Mouse (Mus musculus): ENCODE measurements around the gene Lhx6.

The Lhx6 gene

DNA sequence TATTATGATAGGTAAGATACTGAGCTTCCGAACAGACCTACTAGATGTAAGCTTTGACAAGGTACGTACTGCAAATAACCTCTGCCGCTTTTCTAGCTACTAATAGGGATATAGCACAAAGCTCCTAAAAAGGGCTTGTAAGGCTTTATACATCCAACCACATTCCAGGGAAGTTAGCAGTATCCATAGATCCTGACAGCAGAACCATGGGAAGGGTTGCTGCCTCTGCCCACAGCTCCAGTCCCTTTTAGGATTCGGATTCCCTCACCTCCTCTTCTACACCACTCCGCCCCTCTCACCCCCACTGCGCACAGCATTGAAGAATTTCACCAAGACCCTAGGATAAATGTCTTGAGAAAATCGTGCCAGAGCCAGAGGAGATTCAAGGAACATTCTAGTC, 11.9 kb downstream of the Lhx6 start:
- no peak for DNase-seq (ENCODE audit: low spot score)

DNA sequence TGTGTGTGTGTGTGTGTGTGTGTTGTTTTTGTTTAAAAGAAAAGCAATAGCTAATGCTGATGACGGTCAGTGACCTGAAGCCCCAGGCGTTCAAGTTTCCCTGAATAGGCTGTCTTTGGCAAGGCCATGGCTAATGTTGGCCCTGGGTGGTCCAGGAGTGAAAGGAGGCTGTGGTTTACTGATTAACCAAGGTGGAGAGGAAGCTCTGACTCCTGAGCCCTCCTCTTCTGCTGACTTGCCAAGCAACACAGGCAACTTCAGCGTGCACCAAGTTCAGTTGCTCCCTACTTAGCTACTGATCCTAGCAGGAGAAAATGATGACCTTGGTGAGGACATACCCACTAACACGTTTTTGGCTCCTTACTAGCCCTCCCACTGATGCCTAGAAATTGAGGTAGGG, 12.5 kb downstream of the Lhx6 start:
- DNase-seq (ENCODE audit: low spot score), result no peak

- peak; percentile 59 for DNase-seq (ENCODE audit: low spot score)
These were observed 14.1 kb downstream of the Lhx6 start for GRCm38 (mm10) chr2:36090853-36091741.

DNA sequence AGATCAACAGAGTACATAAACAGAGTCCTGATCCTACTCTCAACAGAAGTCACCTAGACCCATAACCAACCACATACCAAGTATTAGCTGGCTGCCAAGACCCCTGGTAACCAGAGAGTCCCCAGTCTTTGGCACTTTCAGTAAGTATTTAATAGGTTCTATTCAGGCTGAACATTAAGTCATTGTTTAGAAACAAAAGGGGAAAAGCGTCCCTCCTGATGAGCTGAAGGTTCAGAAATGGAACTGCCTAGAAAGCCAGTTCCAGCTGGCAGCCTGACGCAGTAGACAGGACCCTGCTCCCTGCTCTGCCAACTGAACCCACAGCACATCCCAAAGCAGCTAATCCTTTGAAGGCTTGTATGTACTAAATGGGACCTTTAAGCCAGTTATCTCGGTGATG, 16.0 kb downstream of the Lhx6 start:
- DNase-seq (ENCODE audit: low spot score), result no peak

DNA sequence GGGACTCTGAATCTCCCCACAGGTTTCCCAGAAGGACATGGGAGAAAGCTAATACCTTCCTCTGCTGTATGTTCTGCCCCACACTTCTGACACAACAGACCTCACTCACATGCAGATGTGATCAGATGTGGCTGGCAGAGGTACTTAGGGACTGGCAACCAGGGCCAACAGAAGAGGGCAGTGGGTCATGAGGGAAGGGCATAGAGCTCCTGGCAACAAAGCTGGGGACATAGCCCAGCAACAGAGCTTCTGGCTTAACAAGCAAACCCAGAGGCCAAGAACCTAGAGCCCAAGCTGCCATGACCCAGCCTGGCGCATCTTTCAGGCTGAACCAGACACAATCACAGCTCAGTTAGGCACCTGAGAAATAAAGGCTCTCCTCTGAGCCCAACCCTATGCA, 20.2 kb downstream of the Lhx6 start:
- no peak for DNase-seq (ENCODE audit: low spot score)

DNA sequence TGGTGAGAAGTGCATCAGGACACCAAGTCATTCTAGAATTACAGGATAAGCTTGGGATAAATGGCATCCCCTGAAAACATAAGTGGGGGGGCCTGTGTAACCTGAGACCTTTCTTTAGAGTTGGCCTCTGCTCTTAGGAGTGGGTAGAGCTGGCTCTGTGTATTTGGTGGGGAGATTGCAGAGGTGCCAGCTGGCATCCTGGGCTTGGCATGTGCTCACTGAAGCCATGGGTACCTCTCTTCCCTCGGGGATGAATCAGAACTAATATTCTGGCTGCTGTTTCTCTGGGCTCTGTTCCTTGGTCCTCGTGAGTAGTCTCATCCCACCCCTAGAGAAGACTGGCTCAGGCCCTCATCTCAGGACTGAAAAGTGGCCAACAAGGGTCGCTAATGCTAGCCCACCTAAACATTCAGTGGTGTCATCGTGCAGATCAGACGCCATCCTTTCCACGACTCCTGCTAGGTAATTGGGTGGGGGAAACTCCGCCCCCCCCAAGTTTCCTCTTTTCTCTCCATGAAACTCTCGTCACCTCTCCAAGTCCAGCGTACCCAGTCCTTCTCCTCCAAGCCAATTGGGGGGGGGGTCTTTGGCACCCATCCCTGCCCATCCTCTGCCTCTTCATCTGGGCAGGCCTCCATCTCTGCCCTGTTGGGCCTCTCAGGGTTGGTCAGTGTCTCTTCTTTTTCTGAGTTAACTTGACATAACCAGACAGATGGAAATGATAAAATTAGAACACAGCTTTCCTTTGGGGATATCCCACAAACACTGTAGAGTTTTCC, 22.2 kb downstream of the Lhx6 start:
- DNase-seq (ENCODE audit: low spot score), result no peak

- DNase-seq (ENCODE audit: low spot score), result no peak
These were observed 23.8 kb downstream of the Lhx6 start for GRCm38 (mm10) chr2:36081446-36081845.

GRCm38 (mm10) chr2:36077160-36077761, 27.9 kb downstream of the Lhx6 start:
- DNase-seq (ENCODE audit: low spot score), result no peak

DNA sequence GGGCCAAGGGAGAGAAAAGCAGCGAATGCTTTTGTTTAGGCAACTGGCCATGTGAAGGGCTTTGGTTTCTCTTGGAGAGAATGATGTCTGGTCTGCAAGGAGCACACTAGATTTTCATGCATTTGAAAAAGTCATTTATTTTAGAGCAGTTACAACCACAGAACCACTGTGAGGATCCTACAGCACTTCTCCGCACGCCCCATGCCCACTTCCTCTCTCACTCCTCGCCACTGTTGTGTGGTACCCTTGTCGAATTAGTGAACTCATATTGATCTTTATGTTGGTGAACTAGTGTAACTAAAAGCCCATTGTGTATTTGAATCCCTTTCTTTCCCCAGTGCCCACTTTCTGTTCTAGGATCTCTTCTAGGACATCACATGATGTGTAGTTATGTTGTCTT, 30.0 kb downstream of the Lhx6 start:
- no peak for DNase-seq (ENCODE audit: low spot score)

GRCm38 (mm10) chr2:36073781-36074180, 31.4 kb downstream of the Lhx6 start:
- DNase-seq (ENCODE audit: low spot score), result no peak

DNA sequence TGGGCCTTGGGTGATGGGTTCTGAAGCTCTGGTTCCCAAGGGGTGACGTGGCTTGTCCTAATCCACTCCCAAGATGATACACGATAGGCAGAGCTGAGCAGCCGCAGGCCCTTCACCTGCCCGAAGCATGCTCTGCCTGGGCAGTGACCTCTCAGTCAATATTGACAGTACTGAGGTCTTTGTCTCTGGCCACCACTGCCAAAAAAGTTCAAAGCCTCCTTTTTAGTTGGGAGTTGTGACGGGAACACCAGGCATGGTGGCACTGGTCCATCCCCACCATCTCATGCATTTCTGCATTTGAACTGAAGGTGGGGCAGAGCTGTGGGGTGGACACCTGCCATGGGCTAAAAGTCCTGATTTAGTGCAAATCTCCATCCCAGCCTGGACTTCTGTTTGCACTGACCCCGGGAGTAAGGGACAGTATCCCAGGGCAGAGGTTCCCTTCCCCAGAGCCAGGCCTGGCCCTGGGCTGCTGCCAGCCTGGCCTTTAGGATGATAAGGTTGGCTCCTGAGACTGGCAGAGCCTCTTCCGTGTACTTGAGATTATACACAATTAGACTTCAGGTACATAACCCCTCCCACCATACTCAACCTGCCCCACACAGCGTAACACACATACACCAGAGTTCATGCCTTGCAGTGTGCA, 33.4 kb downstream of the Lhx6 start:
- DNase-seq (ENCODE audit: low spot score), result no peak

DNA sequence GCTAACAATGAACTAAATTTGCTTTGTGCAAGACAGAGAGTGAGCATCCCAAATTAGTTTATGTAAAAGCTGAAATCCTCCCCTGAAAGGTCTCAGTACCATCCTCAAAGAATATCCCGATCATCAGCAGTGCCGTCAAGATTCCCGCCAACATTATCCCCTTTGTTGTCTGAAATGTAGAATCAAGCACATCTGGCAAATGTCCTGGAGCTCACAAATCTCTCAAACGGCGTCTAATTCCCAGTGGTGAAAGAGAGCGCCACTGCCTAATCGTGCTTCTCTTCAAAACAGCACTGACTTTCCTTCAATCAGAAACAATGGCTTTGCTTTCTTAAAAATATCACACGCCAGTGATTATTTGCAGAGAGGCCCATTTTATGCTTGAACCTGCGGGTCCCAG, 38.1 kb downstream of the Lhx6 start:
- no peak for DNase-seq (ENCODE audit: low spot score)

- DNase-seq (ENCODE audit: low spot score), result no peak
These were observed 43.8 kb downstream of the Lhx6 start for GRCm38 (mm10) chr2:36061409-36061808.

DNA sequence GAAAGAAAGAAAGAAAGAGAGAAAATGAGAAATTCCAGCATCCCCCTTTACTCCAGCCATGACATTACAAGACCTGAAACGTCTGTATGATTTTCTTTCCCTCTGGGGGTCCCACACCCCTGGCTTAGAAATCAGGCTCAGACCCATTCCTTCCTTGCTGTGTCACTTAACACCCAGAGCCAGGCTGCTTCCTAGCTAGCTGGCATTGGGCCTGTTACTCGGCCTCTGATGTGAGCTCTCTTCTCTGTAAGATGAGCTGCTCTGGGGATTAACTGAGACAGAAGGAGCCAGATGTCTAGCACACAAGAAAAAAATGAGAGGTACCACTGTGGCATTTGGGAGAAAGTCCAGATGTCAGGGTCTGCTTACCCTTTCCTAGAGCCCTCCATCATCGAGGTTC, 49.0 kb downstream of the Lhx6 start:
- no peak for DNase-seq (ENCODE audit: low spot score)

GRCm38 (mm10) chr2:36053249-36053648, 52.0 kb downstream of the Lhx6 start:
- DNase-seq (ENCODE audit: low spot score), result no peak

GRCm38 (mm10) chr2:36049567-36049954, 55.6 kb downstream of the Lhx6 start:
- no peak for DNase-seq (ENCODE audit: low spot score)

DNA sequence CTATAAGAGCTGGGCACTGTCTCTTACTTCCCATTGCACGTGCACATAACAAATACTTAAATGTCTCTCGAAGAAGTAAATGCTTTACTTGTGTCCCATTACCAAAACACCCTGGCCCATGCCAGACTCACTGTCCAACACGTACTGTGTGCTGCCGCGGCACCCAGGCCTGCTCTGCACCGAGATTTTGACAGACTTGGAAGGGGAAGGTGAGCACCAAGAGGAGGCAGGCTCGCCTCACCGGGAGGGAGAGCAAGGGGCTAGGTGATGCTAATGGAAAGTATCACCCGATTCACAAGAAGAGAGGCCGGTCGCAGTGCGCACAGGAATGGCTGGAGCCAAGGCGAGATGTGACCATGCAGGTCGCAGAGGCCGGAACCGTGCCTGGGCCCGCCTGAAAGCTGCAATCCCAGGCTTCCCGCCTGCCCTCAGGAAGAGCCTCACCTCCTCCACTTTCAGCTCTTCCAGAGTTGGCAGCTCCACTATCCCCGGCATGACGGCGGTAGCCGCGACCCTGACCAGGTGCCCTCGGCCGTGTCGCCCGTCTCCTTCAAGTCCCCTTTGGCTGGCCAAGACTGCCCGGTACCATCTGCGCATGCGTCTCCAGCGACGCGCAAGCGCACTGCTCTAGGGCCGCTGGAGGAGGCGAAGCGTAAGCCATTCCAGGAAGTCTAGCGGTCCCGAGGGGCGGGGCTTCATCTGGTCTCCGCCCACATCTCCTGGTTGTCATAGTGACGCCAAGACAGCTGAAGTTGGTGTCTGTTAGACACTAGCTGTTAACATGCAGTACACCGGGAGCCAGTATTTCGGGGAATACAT, 56.3 kb downstream of the Lhx6 start, which contains the start of the genes Ndufa8 and Morn5:
Ndufa8 (minus strand) TSS at position 659 of the 819 bp plus-strand sequence.
Morn5 (plus strand) TSS at position 711 of the 819 bp plus-strand sequence.
- peak; percentile 98 for DNase-seq (ENCODE audit: low spot score)

DNA sequence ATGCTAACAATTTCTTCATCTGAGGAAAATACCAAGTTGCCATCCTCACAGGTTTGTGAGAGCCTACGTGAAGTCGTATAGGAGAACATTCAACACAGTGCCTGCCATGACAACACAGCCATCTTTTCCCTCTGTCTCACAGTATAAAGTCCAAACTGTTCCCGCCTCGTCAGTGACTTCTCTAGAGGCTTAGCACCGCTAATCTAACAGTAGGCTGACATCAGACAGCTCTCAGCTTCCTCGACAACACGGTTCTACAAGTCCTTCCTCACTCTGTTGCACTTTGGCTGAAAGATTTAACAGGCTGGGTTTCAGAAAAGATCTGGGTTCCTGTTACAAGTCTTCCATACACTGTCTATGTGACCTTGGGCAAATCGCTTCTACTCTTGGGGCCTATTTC, 57.0 kb downstream of the Lhx6 start:
- peak; percentile 31 for DNase-seq (ENCODE audit: low spot score)

DNA sequence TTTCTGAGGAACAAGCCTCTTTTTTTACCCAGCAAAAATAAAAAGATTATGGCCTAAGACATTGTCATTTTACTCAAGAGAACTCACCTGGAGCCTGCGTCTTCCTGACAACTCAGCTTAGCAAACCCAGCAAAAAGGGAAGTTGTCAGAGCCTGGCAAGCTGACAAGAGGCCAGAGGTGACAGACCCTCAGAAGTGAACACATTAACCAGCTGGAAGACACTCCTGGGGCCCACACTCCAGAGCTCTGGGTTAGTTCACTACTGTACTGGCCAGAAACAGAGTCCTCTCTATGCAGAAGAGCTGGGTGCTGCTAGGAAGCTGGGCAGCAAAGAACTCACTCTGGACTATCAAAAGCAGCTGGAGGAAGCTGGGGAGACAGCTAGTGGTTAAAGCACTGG, 64.3 kb downstream of the Lhx6 start:
- no peak for DNase-seq (ENCODE audit: low spot score)

GRCm38 (mm10) chr2:36039297-36039985, 65.8 kb downstream of the Lhx6 start:
- DNase-seq (ENCODE audit: low spot score), result no peak
